Mouse (Mus musculus): ENCODE data around the gene Uap1. TPM values are rescaled to one million over a fixed set of nuclear protein-coding genes. Genes with fewer than 3 reads are reported as not detected.
"Not testable (repeated sequence)": the region's sequence is repeated elsewhere in the genome, so short reads cannot be mapped to it uniquely, and the experiment has no call there.

The Uap1 gene
- polyA plus RNA-seq, 1 experiment = 19.4 TPM

DNA sequence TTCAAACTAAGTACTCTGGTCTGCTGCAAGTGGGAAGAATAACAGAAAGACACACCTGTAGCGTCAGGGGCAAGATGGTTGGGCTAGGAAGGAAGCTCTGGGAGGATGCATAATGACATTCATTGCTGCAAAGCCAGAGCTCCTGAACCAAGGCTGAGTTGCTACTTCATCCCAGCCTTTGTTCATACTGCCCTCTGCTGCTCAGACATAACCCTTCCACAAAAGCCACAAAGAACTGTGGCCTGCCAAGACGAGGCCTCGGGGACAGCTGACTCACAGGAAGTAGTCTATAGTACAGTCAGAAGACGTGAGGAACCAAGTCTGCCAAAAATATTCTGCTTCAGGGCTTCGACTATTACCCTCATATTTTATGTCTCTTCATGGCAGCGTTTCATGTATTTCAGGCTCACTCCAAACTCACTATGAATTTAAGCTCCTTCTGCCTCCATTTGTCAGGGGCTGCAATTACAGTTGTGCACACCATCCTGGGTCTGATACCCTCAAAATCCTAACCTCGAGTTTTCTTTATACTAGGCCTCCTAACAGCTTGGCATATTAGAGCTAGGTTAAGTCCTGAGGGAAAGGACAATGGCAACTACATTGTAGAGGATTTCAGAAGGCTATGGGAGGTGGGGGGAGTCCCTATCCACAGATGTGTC lies 38.3 kb downstream of the Uap1 start:
- TF ChIP-seq POLR2A (IDR thresholded peaks at IDR 0.05; ENCODE audit: borderline replicate concordance, extremely low read depth, low read depth, low read length) (no peak), CTCF (IDR thresholded peaks at IDR 0.05; ENCODE audit: insufficient read depth, low read length) (peak; percentile 66)
- peak; percentile 30 for DNase-seq
- no peaks in the 10 kb centered on the region for H3K4me1 ChIP-seq (ENCODE audit: control insufficient read depth, insufficient read depth, low read length)
- 9% methylated on average over 7 of the region's 7 CpGs for WGBS
- H3K4me3 ChIP-seq (replicated peaks; ENCODE audit: extremely low read depth, low read depth, low read length) = no peak overlapping the region

DNA sequence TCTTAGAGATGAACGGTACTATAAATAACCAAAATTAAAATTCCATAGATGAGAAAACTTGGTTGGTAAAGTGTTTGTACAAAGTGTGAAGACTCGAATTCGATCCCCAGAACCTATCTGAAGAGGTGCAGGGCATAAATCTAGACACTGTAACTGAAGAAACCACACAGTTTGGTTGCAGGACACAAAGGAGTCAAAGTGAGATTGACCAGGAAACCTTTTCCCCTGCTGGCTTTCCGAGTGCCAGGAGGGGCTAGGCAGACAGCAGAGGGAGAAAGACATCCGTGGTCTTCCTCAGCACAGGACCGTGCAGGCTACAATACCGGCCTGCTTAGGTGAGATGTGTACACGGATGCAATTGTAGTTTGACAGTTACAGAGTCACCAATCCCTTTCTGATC lies 40.5 kb downstream of the Uap1 start:
- no peak for DNase-seq
- no peak overlapping the region for H3K4me3 ChIP-seq (replicated peaks; ENCODE audit: extremely low read depth, low read depth, low read length)
- TF ChIP-seq POLR2A (IDR thresholded peaks at IDR 0.05; ENCODE audit: borderline replicate concordance, extremely low read depth, low read depth, low read length) (no peak), CTCF (IDR thresholded peaks at IDR 0.05; ENCODE audit: insufficient read depth, low read length) (no peak)
- 83% methylated on average over 8 of the region's 8 CpGs for WGBS
- no peaks in the 10 kb centered on the region for H3K4me1 ChIP-seq (ENCODE audit: control insufficient read depth, insufficient read depth, low read length)

DNA sequence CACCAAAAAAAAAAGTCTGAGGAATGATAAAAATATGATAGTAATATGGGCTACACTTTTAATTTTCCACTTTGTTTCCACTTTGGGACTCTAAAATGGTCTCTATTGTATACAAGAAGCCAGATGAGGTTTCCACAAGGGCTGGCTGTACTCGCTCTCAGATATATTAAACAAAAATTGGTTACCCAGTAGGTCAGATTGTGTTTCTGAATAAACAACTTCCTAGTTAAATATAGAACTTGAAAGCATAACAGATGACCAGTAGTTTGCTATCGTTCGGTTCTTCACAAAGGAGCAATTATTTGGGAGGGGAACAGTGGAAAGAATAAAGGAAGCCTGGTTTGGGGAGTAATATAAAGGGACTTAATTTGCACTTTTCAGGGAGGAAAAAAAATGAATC lies 43.8 kb downstream of the Uap1 start:
- DNase-seq = no peak
- H3K4me1 ChIP-seq (ENCODE audit: control insufficient read depth, insufficient read depth, low read length) = no peaks in the 10 kb centered on the region
- TF ChIP-seq CTCF (IDR thresholded peaks at IDR 0.05; ENCODE audit: insufficient read depth, low read length) (no peak), POLR2A (IDR thresholded peaks at IDR 0.05; ENCODE audit: borderline replicate concordance, extremely low read depth, low read depth, low read length) (no peak)
- H3K4me3 ChIP-seq (replicated peaks; ENCODE audit: extremely low read depth, low read depth, low read length) = no peak overlapping the region
- 37% methylated on average over 3 of the region's 3 CpGs for WGBS

DNA sequence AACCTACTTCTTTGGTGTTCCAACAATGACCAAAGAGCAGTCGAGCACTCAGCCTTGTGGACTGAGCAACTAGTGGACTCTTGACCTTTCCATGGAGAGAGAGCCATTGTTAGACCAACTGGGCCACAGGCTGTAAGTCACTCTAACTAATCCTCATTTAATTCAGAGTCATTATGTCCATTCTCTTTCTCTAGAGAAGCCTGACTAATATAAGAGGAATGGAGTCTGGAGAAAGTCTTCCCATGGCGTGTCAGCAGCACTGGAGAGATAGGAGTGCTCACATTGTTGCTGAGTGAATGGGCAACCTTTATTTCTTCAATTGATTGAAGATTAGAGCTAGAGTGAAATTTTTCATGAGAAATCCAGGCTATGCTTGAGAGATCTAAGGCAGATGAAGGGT lies 50.1 kb downstream of the Uap1 start:
- TF ChIP-seq POLR2A (IDR thresholded peaks at IDR 0.05; ENCODE audit: borderline replicate concordance, extremely low read depth, low read depth, low read length) = no peak
- DNase-seq = no peak
- no peaks in the 10 kb centered on the region for H3K4me1 ChIP-seq (ENCODE audit: control insufficient read depth, insufficient read depth, low read length)
- H3K4me3 ChIP-seq (replicated peaks; ENCODE audit: extremely low read depth, low read depth, low read length) = no peak overlapping the region
- WGBS = 67% methylated on average over 2 of the region's 2 CpGs

DNA sequence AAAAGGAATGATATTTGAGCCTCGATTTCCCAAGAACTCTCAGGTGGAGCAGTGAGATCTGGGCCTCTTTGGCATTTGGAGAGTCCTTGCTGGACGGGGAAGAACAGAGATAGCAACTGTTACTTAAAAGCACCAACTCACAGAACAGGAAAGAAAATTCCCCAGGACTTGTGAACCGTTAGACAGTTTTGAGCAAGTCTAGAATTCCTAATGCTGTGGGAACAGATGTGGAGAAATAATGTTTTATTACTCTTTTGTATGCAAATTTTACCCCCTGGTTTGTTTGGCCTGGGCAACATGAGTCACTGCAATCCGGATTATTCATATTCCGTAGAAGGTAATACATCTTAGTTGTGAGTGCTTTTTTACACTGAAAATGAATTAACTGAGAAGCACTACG lies 61.1 kb downstream of the Uap1 start:
- TF ChIP-seq POLR2A (IDR thresholded peaks at IDR 0.05; ENCODE audit: borderline replicate concordance, extremely low read depth, low read depth, low read length) = no peak
- TF ChIP-seq CTCF (IDR thresholded peaks at IDR 0.05; ENCODE audit: insufficient read depth, low read length) = no peak
- Histone ChIP-seq H3K4me1 (ENCODE audit: control insufficient read depth, insufficient read depth, low read length) (no peaks in the 10 kb centered on the region), H3K4me3 (replicated peaks; ENCODE audit: extremely low read depth, low read depth, low read length) (no peak overlapping the region)
- DNase-seq = no peak
- WGBS = 74% methylated on average over 6 of the region's 6 CpGs

DNA sequence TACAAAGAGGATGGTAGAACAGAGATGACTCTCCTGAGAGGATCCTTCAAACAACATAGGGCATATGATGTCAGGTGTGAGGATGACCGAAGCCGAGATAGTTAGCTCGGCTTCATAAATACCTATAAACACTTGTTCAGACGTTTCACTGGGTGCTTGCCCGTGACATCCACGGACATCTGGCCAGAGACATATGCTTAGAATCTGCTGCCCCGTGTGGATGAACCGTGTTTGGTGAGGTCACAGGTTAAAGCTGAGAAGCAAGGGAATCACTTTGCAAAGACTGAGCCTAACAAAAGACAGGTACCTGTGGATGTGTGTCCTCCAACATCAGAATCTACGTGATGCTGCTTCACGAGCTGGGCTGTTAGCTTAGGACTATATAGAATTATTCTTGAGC lies 62.5 kb downstream of the Uap1 start:
- Histone ChIP-seq H3K4me1 (ENCODE audit: control insufficient read depth, insufficient read depth, low read length) (no peaks in the 10 kb centered on the region), H3K4me3 (replicated peaks; ENCODE audit: extremely low read depth, low read depth, low read length) (no peak overlapping the region)
- DNase-seq = no peak
- WGBS = 86% methylated on average over 10 of the region's 10 CpGs
- TF ChIP-seq CTCF (IDR thresholded peaks at IDR 0.05; ENCODE audit: insufficient read depth, low read length) (no peak), POLR2A (IDR thresholded peaks at IDR 0.05; ENCODE audit: borderline replicate concordance, extremely low read depth, low read depth, low read length) (no peak)

DNA sequence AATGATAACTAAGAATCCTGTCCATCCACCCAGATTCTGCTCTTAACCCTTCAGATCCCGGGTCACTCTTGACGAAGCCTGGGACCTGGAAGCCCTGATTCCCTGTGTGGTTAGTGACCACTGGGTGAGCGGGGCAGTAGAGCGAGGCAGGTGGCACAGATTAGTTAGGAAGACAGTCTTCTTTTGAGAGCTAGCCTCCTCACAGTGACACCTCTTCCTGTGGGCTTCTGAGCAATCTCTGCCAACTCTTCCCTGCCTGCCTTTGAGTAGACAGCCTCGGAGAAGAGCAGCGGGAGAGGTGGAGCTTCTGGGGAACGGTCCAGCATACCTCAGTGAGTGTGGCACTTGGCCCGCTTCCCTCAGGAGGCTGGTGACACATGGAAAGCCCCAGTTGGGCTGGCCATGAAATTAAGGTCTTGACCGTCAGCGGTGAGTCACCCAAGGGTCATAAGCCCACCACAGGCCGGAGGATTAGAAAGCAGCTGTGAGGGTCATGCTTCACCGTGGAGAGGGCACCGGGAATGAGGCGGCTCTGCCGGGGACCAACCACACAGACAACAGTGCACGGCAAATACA lies 63.0 kb downstream of the Uap1 start:
- WGBS = 75% methylated on average over 16 of the region's 16 CpGs
- Histone ChIP-seq H3K4me1 (ENCODE audit: control insufficient read depth, insufficient read depth, low read length) (no peaks in the 10 kb centered on the region), H3K4me3 (replicated peaks; ENCODE audit: extremely low read depth, low read depth, low read length) (no peak overlapping the region)
- no peak for DNase-seq
- TF ChIP-seq CTCF (IDR thresholded peaks at IDR 0.05; ENCODE audit: insufficient read depth, low read length) (no peak), POLR2A (IDR thresholded peaks at IDR 0.05; ENCODE audit: borderline replicate concordance, extremely low read depth, low read depth, low read length) (no peak)

DNA sequence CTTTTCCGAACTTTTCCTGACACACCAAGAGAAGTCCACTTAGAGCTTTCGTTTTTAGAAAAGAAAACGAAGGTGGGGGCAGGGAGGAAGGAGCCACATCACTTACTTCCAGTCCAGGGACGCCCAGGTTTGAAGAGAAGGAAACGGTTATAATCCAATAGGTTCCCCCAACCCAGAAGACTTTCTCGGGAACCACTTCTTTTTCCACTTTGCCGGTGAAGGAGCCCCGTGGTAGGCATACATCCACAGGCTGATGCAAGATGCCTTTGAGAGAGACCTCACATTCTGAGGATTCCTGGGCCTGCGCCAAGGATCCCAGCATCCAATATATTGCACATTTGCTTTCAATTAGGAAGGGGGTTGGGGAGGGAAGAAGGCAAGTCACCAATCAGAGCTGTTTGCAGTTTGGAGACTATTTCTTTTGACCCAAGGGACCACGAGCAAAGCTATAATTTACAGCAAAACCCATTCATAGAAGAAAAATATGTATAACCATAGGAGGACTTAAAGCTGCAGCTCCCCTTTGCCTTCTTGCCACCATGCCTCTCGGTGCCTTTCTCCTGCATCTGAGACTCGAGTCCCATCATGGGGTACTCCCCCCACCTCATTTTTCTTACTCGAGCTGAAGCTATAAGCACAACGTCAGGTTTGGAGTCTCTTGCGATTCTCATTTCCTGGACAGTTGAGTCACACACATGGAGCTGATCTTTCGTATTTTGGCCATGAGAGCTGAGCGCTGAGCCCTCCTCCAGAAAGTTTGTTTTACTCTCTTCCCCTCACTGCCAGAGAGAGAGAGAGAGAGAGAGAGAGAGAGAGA lies 64.0 kb downstream of the Uap1 start, which contains the start of gene Ddr2:
Ddr2 (minus strand) TSS at position 247 of the 817 bp plus-strand sequence.
- TF ChIP-seq CTCF (IDR thresholded peaks at IDR 0.05; ENCODE audit: insufficient read depth, low read length) (no peak), POLR2A (IDR thresholded peaks at IDR 0.05; ENCODE audit: borderline replicate concordance, extremely low read depth, low read depth, low read length) (no peak)
- H3K4me1 ChIP-seq (ENCODE audit: control insufficient read depth, insufficient read depth, low read length) = no peaks in the 10 kb centered on the region
- peak; percentile 20 for DNase-seq
- 44% methylated on average over 17 of the region's 17 CpGs for WGBS
- peak within 1 kb of the TSS; percentile 71 for H3K4me3 ChIP-seq (replicated peaks; ENCODE audit: extremely low read depth, low read depth, low read length)

DNA sequence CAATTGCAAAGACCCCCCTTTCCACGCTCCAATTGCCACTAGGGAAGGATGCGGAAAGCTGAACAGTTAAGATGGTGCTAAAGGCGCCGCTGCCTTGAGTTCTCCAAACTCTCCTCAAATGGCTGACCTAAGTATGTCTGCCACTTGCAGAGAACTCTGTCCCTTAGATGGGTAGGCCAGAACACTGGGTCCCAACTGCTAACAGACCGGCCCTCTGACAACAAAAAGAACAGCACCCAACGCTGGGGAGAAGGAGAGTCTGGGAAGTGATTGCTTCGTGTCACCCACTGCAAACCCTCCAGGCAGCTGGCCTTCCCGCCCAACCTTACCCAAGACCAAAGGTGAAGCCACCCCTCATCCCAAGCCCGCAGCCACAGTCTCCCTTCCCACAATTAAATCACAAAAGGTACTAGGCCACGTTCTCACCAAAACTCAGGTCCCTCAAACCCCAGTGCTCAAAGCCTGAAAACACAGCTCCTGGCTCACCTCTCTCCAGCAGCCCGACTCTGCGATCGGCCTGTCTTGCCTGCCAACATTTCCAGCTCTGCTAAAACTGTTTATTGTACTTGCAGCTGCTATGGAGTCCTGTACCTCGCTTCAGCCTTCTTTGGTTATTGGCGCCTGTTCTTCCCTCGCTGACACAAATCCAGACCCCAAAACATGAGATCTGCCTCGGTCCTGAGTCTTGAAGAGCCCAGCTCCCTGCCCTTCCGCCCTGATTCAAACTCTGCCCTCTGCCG lies 64.8 kb downstream of the Uap1 start:
- peak overlapping the region; percentile 71 for H3K4me3 ChIP-seq (replicated peaks; ENCODE audit: extremely low read depth, low read depth, low read length)
- DNase-seq = peak; percentile 10

DNA sequence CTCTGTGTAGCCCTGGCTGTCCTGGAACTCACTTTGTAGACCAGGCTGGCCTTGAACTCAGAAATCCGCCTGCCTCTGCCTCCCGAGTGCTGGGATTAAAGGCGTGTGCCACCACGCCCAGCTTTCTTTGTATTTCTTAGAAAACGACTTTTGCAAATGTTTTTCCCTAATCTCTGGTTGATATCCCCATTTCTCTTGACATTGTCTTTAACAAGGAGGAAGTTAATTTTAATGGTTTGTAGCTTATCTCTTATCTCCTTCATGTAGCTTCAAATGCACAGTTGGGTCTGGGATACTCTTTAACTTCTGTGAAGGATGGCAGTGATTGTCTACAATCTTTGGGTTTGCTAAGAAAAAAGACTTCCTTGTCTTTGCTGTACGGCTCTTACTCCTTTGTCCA lies 71.9 kb downstream of the Uap1 start:
- not testable (repeated sequence) for H3K4me1 ChIP-seq (ENCODE audit: control insufficient read depth, insufficient read depth, low read length); DNase-seq; H3K4me3 ChIP-seq (replicated peaks; ENCODE audit: extremely low read depth, low read depth, low read length)
- WGBS = 84% methylated on average over 6 of the region's 6 CpGs

More for the DNA sequence above, 64.8 kb downstream of the Uap1 start:
- TF ChIP-seq POLR2A (IDR thresholded peaks at IDR 0.05; ENCODE audit: borderline replicate concordance, extremely low read depth, low read depth, low read length) (no peak), CTCF (IDR thresholded peaks at IDR 0.05; ENCODE audit: insufficient read depth, low read length) (no peak)
- 62% methylated on average over 19 of the region's 19 CpGs for WGBS
- H3K4me1 ChIP-seq (ENCODE audit: control insufficient read depth, insufficient read depth, low read length) = no peaks in the 10 kb centered on the region
